Mouse (Mus musculus) CH12.LX (cell line): ENCODE data around the gene Sdr39u1. TPM values are rescaled to one million over a fixed set of nuclear protein-coding genes. Genes with fewer than 3 reads are reported as not detected.
A peak's percentile ranks its signal among the peaks of the same experiment; 100 is the strongest.

Source experiments
- DNase-seq: peaks from one replicate; pipeline ENCODE4 v3.0.0-alpha.2; 2013; ENCODE audit errors: extremely low read depth
- H3K27ac ChIP-seq: 2 replicates; pipeline ENCODE4 v1.5.1; 2012; ENCODE audit warnings: low read depth, mild to moderate bottlenecking, control low read depth, moderate library complexity; ENCODE audit not compliant: insufficient read depth
- H3K27me3 ChIP-seq: replicated peaks from 2 replicates; pipeline ENCODE3; 2012; ENCODE audit warnings: inconsistent platforms
- H3K36me3 ChIP-seq, 2 experiments: replicated peaks in 1 of 2; 2 replicates each; pipeline versions ENCODE3 to v1.6.1; 2012; ENCODE audit warnings: inconsistent platforms in 1 of 2, low read length in 1 of 2, mild to moderate bottlenecking in 1 of 2, mixed read lengths in 1 of 2, moderate library complexity in 1 of 2; ENCODE audit not compliant: control insufficient read depth in 1 of 2, insufficient read depth in 1 of 2
- H3K4me1 ChIP-seq, 2 experiments: 2 replicates each; pipeline ENCODE4 v1.6.1; 2012; ENCODE audit warnings: inconsistent platforms in 1 of 2, moderate library complexity in 1 of 2; ENCODE audit not compliant: insufficient read depth in 2 of 2, control insufficient read depth in 1 of 2
- H3K4me2 ChIP-seq: 2 replicates; pipeline ENCODE4 v1.6.1; 2012; ENCODE audit warnings: low read depth, mild to moderate bottlenecking, control low read depth; ENCODE audit not compliant: poor library complexity, insufficient read depth, severe bottlenecking
- H3K4me3 ChIP-seq, 3 experiments: fragments of 150-350 bp in 1 of 3; sonication (generic) in 1 of 3; replicated peaks in 1 of 3; 2 replicates each; pipeline versions ENCODE3 to v1.5.1; 2011 to 2012; ENCODE audit warnings: low read depth in 2 of 3, low read length in 2 of 3, mild to moderate bottlenecking in 2 of 3, moderate library complexity in 2 of 3, control low read depth in 1 of 3, improper control_type of control experiment in 1 of 3, inconsistent platforms in 1 of 3, mixed read lengths in 1 of 3; ENCODE audit not compliant: poor library complexity in 1 of 3
- H3K79me2 ChIP-seq: replicated peaks from 2 replicates; pipeline ENCODE4 v1.6.1; 2012; ENCODE audit warnings: mild to moderate bottlenecking, moderate library complexity; ENCODE audit not compliant: control insufficient read depth, poor library complexity, insufficient read depth, severe bottlenecking; ENCODE audit errors: extremely low read depth
- H3K9ac ChIP-seq: 2 replicates; pipeline ENCODE4 v1.6.1; 2012; ENCODE audit warnings: low read depth, mild to moderate bottlenecking, control low read depth, moderate library complexity; ENCODE audit not compliant: insufficient read depth
- H3K9me3 ChIP-seq: replicated peaks from 2 replicates; pipeline ENCODE3; 2012; ENCODE audit warnings: low read length, inconsistent platforms, mixed read lengths
- BHLHE40 ChIP-seq: IDR thresholded peaks from 2 replicates; pipeline ENCODE4 v1.6.1; 2011; ENCODE audit warnings: mild to moderate bottlenecking, low read depth, low read length, improper control_type of control experiment
- CHD1 ChIP-seq: IDR thresholded peaks from 2 replicates; pipeline ENCODE4 v1.6.1; 2012; ENCODE audit warnings: low read depth, low read length, improper control_type of control experiment, inconsistent platforms
- CHD2 ChIP-seq: IDR thresholded peaks from 2 replicates; pipeline ENCODE4 v1.6.1; 2011; ENCODE audit warnings: low read length, improper control_type of control experiment
- CTCF ChIP-seq, 2 experiments: IDR thresholded peaks in 1 of 2; conservative IDR thresholded peaks in 1 of 2; 2 replicates each; pipeline ENCODE4 v1.5.1; 2011 to 2012; ENCODE audit warnings: low read depth in 2 of 2, low read length in 2 of 2, improper control_type of control experiment in 1 of 2, inconsistent platforms in 1 of 2, mild to moderate bottlenecking in 1 of 2, moderate library complexity in 1 of 2
- ELF1 ChIP-seq: IDR thresholded peaks from 2 replicates; pipeline ENCODE4 v1.6.1; 2014; ENCODE audit warnings: low read depth, mild to moderate bottlenecking, inconsistent platforms, low read length, improper control_type of control experiment
- GABPA ChIP-seq: IDR thresholded peaks from 2 replicates; pipeline ENCODE4 v1.6.1; 2012; ENCODE audit warnings: low read depth, low read length, improper control_type of control experiment, inconsistent platforms; ENCODE audit not compliant: insufficient replicate concordance
- IRF4 ChIP-seq: IDR thresholded peaks from 2 replicates; pipeline ENCODE4 v1.6.1; 2014; ENCODE audit warnings: low read depth, mild to moderate bottlenecking, inconsistent platforms, low read length, improper control_type of control experiment
- JUND ChIP-seq: conservative IDR thresholded peaks from 2 replicates; pipeline ENCODE4 v1.6.1; 2011; ENCODE audit warnings: low read depth, low read length, improper control_type of control experiment
- MAFK ChIP-seq: IDR thresholded peaks from 2 replicates; pipeline ENCODE4 v1.6.1; 2011; ENCODE audit warnings: low read length, improper control_type of control experiment; ENCODE audit not compliant: insufficient replicate concordance
- MAX ChIP-seq: IDR thresholded peaks from 2 replicates; pipeline ENCODE4 v1.6.1; 2011; ENCODE audit warnings: low read length, improper control_type of control experiment
- MEF2A ChIP-seq: IDR thresholded peaks from 2 replicates; pipeline ENCODE4 v1.6.1; 2014; ENCODE audit warnings: low read depth, mild to moderate bottlenecking, inconsistent platforms, low read length, improper control_type of control experiment, borderline replicate concordance
- MXI1 ChIP-seq: IDR thresholded peaks from 2 replicates; pipeline ENCODE4 v1.6.1; 2011; ENCODE audit warnings: mild to moderate bottlenecking, low read depth, low read length, improper control_type of control experiment
- NELFE ChIP-seq: IDR thresholded peaks from 2 replicates; pipeline ENCODE4 v1.6.1; 2011; ENCODE audit warnings: low read depth, low read length, improper control_type of control experiment
- POLR2A ChIP-seq: IDR thresholded peaks from 2 replicates; pipeline ENCODE4 v1.6.1; 2011; ENCODE audit warnings: low read depth, mild to moderate bottlenecking, improper control_type of control experiment, low read length
- POLR2AphosphoS2 ChIP-seq: IDR thresholded peaks from 2 replicates; pipeline ENCODE4 v1.6.1; 2011; ENCODE audit warnings: low read depth, low read length, improper control_type of control experiment
- TCF12 ChIP-seq: IDR thresholded peaks from 2 replicates; pipeline ENCODE4 v1.6.1; 2014; ENCODE audit warnings: low read depth, mild to moderate bottlenecking, inconsistent platforms, low read length, improper control_type of control experiment
- ZC3H11A ChIP-seq: IDR thresholded peaks from 2 replicates; pipeline ENCODE4 v1.6.1; 2012; ENCODE audit warnings: low read depth, mild to moderate bottlenecking, inconsistent platforms, low read length, improper control_type of control experiment
- ZNF384 ChIP-seq: IDR thresholded peaks from 2 replicates; pipeline ENCODE4 v1.6.1; 2012; ENCODE audit warnings: low read depth, low read length, improper control_type of control experiment, inconsistent platforms
- dilution Hi-C: fragments of 300-500 bp; cut with MboI; formaldehyde crosslinking; loops from 2 replicates; pipeline ENCODE4 v1.14.3; 2020; ENCODE audit warnings: low sequenced_read_pairs; ENCODE audit not compliant: extremely low pct_unique_long_range_greater_than_20kb, extremely low pct_ligation_motif_present
- in situ Hi-C: fragments of 300-500 bp; cut with MboI; formaldehyde crosslinking; loops from 3 replicates; pipeline ENCODE4 v1.14.3; 2019; ENCODE audit warnings: low sequenced_read_pairs, low pct_ligation_motif_present, low pct_unique_long_range_greater_than_20kb, mixed read lengths
- polyA plus RNA-seq: library from polyadenylated mRNA; unstranded; fragments of >175 nt; gene quantifications from 2 replicates; pipeline ENCODE4 v1.2.1, GENCODE M21; 2012; ENCODE audit warnings: low read depth; ENCODE audit not compliant: insufficient read length
- total RNA-seq, 2 experiments: library from RNA; depleted of rRNA; stranded (reverse); fragments of 300-350 nt in 1 of 2; fragments of >200 nt in 1 of 2; gene quantifications; 2 replicates each; pipeline ENCODE4 v1.2.3; 2012 to 2014

The Sdr39u1 gene
- total and polyA plus RNA-seq, 3 experiments, result 61.4 to 90.8 (median 66.7) TPM

DNA sequence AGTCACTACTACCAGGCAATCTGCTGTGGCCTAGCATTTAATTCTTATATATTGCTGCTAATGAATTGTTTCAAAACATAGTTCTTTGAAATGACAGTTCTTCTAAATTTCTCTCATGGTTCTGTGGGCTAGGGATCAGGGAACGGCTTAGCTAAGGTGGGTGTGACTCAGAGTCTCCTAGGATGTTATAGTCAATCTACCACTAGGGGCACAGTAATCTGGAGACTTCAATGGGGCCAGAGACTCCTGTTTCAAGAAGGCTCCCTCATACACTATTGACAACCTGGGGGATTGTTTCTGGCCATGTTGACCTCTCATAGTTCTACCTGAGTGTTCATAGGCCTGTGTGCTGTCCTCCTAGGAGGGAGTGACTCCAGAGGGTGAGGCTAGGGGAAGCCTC is 5.4 kb upstream of the Sdr39u1 start:
- no peaks in the 10 kb centered on the region for H3K9me3 ChIP-seq
- no peaks in the 10 kb centered on the region for H3K79me2 ChIP-seq
- H3K27me3 ChIP-seq, result no peaks in the 10 kb centered on the region
- dilution Hi-C loops, result no loop called here
- no peak overlapping the region for H3K4me3 ChIP-seq
- no peak overlapping the region for H3K27ac ChIP-seq
- peak overlapping the region; percentile 45; the same call in 1 of the 2 replicates for H3K9ac ChIP-seq
- peak; percentile 52 for DNase-seq
- peak; percentile 48 to 66 for TF ChIP-seq CTCF (conservative IDR thresholded peaks at IDR 0.05 in 1 of 2, IDR thresholded peaks at IDR 0.05 in 1 of 2; ENCODE audit: low read depth in 2 of 2, low read length in 2 of 2)
- no peak for TF ChIP-seq POLR2AphosphoS2
- 0 out of 2 replicates have a peak, but pooled peaks have one; percentile 16 for TF ChIP-seq IRF4
- H3K36me3 ChIP-seq, result no peaks in the 10 kb centered on the region
- H3K4me1 ChIP-seq, result peaks cover 9 to 26% of the 10 kb centered on the region in 2 experiments; a peak in 3 of 4 replicates
- in situ Hi-C loops, result loop anchor here (5.0 kb wide), 1 partner anchor 33 kb away; no protein-coding TSS in a partner anchor
- H3K4me2 ChIP-seq, result no peak overlapping the region

DNA sequence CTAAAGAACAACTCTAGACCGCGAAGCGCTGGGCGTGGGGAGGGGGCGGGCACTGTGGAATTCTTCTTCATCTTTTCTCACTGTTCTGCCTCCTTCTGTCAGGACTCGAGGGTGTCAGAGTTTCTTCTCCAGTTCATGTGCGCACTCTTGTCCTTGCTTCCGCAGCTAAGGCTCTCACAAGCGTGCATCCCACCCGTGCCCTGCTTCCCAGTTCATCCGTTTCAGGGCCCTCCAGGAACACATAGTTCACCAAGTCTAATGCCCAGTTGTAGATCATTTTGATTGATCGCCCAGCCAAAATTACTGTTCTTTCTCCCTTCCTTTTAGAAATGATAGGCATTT is 292 bp upstream of the Sdr39u1 start:
- in situ Hi-C loops, result no loop called here
- peaks cover 28 to 36% of the 10 kb centered on the region in 2 experiments for H3K36me3 ChIP-seq
- H3K4me3 ChIP-seq, result peak overlapping the region; percentile 73 to 82 (median 73)
- no peaks in the 10 kb centered on the region for H3K27me3 ChIP-seq
- H3K9ac ChIP-seq, result peak overlapping the region; percentile 92
- peaks cover 13 to 31% of the 10 kb centered on the region in 2 experiments; a peak in 3 of 4 replicates for H3K4me1 ChIP-seq
- H3K4me2 ChIP-seq, result peak overlapping the region; percentile 68
- TF ChIP-seq MAFK (no peak), IRF4 (no peak), TCF12 (0 out of 2 replicates have a peak, but pooled peaks have one; percentile 3), POLR2A (no peak), CHD2 (no peak), JUND (no peak), CTCF (conservative IDR thresholded peaks at IDR 0.05 in 1 of 2, IDR thresholded peaks at IDR 0.05 in 1 of 2; ENCODE audit: low read depth in 2 of 2, low read length in 2 of 2) (no peak), NELFE (no peak), ZC3H11A (no peak), ELF1 (no peak), ZNF384 (no peak), CHD1 (0 out of 2 replicates have a peak, but pooled peaks have one; percentile 22), MAX (no peak; the same call in 1 of the 2 replicates), BHLHE40 (no peak), MXI1 (no peak; the same call in 1 of the 2 replicates), MEF2A (peak; percentile 20; the same call in 1 of the 2 replicates), GABPA (no peak)
- TF ChIP-seq, all 38 proteins: peak for 3
- dilution Hi-C loops, result no loop called here
- no peaks in the 10 kb centered on the region for H3K9me3 ChIP-seq
- peak overlapping the region; percentile 75 for H3K27ac ChIP-seq
- no peaks in the 10 kb centered on the region for H3K79me2 ChIP-seq
- DNase-seq, result no peak
